In the genomic region with DNA sequence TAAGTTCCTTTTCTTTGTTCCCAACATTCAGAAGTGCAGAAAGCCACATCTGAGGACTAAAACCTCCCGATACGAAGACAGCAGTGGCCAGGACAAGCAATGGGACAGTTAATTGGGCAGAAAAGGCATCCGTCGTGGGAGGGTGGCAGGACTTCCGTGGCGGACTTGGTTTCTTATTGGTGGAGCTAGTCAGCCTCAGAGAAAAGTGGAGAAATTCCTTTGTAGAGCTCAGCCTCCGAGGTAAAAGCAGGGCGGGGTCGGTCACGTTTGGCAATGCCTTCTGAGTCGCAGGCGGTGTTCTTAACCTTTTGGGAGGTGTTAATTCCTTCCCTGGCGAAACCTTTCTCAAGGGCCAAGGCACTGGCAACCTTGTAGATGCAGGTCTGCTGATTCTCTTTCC, we compare ENCODE assay signal across 1 mouse cellular context.
TF ChIP-seq lines count a peak whose summit lies in the region.

No protein-coding gene starts in this region.

TF ChIP-seq in ES-E14, 5 proteins besides CTCF, POLR2A, EP300 and RAD21:
- TF ChIP-seq MAFK (IDR thresholded peaks at IDR 0.05; ENCODE audit: insufficient read depth, low read depth, low read length) (no peak), ZNF384 (IDR thresholded peaks at IDR 0.05; ENCODE audit: low read depth, low read length) (no peak), ZC3H11A (IDR thresholded peaks at IDR 0.05; ENCODE audit: borderline replicate concordance, low read depth, low read length) (no peak), CHD2 (IDR thresholded peaks at IDR 0.05; ENCODE audit: low read depth, low read length) (no peak), HCFC1 (IDR thresholded peaks at IDR 0.05; ENCODE audit: borderline replicate concordance, insufficient read depth, low read length) (no peak)
